Mouse (Mus musculus) MEL (cell line): ENCODE results near the gene Lmntd2.

Experiments
- TBP ChIP-seq: IDR thresholded peaks from 2 replicates; pipeline ENCODE4 v1.8.0; 2011; ENCODE audit warnings: low read depth, low read length, improper control_type of control experiment
- ZC3H11A ChIP-seq: IDR thresholded peaks from 2 replicates; pipeline ENCODE4 v1.6.1; 2012; ENCODE audit warnings: low read depth, mild to moderate bottlenecking, inconsistent platforms, low read length, improper control_type of control experiment

- TF ChIP-seq ZC3H11A (no peak), TBP (no peak)
Observed at GRCm38 (mm10) chr7:141164850-141165249, 49.0 kb downstream of the Lmntd2 start.
